Mouse (Mus musculus) cortical plate, adult 2 months (tissue): ENCODE measurements around the gene Pgls.

ENCODE experiments used
- CTCF ChIP-seq: fragments of 200-500 bp; IDR thresholded peaks from 2 replicates; pipeline ENCODE4 v1.5.1; 2011; ENCODE audit warnings: mild to moderate bottlenecking, control low read depth, low read length; ENCODE audit not compliant: insufficient read depth; ENCODE audit errors: extremely low read depth
- POLR2A ChIP-seq: fragments of 200-500 bp; IDR thresholded peaks from 2 replicates; pipeline ENCODE4 v1.6.1; 2011; ENCODE audit warnings: mild to moderate bottlenecking, low read length, control low read depth; ENCODE audit not compliant: insufficient read depth; ENCODE audit errors: extremely low read depth

DNA sequence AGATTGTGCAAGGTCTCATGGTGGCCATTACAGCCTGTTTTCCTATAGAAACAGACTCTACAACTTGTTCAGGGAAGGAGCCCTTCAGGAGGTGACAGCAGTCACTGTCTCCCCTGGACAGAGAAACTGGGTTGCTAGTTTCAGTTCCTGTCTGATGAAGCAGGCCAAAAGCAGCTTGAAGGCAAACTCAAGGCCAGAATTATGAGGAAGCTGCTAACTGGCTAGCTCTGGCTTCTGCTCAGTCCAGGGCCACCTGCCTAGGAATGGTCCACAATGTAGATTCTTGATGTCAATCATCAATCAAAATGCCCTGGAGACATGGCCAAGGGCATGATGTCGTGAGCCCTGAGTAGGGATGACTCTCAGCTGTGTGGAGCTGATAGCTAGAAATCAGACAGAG, 33.1 kb downstream of the Pgls start:
- TF ChIP-seq CTCF (no peak), POLR2A (no peak)
